Mouse (Mus musculus) midbrain, embryonic 13.5 days (tissue): ENCODE measurements around the gene Htr6. TPM values are rescaled to one million over a fixed set of nuclear protein-coding genes. Genes with fewer than 3 reads are reported as not detected.

Experiments used
- ATAC-seq: fragments of 200-750 bp; cut with Nextera tagmentation; 2 replicates; pipeline ENCODE4 v1.8.0; 2017; ENCODE audit warnings: mild to moderate bottlenecking, moderate TSS enrichment, moderate library complexity
- H3K27ac ChIP-seq: fragments of 300-500 bp; sonication (generic); 2 replicates; pipeline ENCODE4 v1.5.1; 2015; ENCODE audit warnings: inconsistent platforms, mild to moderate bottlenecking, moderate library complexity
- H3K27me3 ChIP-seq: fragments of 300-500 bp; sonication (generic); 2 replicates; pipeline ENCODE4 v1.6.1; 2015; ENCODE audit warnings: mild to moderate bottlenecking, inconsistent platforms
- H3K36me3 ChIP-seq: fragments of 300-500 bp; sonication (generic); 2 replicates; pipeline ENCODE4 v1.6.1; 2015; ENCODE audit warnings: mild to moderate bottlenecking, inconsistent platforms
- H3K4me1 ChIP-seq: fragments of 300-500 bp; sonication (generic); replicated peaks from 2 replicates; pipeline ENCODE4 v1.6.1; 2015; ENCODE audit warnings: inconsistent platforms
- H3K4me2 ChIP-seq: fragments of 300-500 bp; sonication (generic); replicated peaks from 2 replicates; pipeline ENCODE4 v1.6.1; 2015; ENCODE audit warnings: moderate library complexity, mild to moderate bottlenecking, inconsistent platforms
- H3K4me3 ChIP-seq: fragments of 300-500 bp; sonication (generic); replicated peaks from 2 replicates; pipeline ENCODE4 v1.5.1; 2015; ENCODE audit warnings: mild to moderate bottlenecking, inconsistent platforms
- H3K9ac ChIP-seq: fragments of 300-500 bp; sonication (generic); replicated peaks from 2 replicates; pipeline ENCODE4 v1.6.1; 2015; ENCODE audit warnings: mild to moderate bottlenecking, inconsistent platforms
- H3K9me3 ChIP-seq: fragments of 300-500 bp; sonication (generic); 2 replicates; pipeline ENCODE4 v1.6.1; 2016; ENCODE audit warnings: mild to moderate bottlenecking, inconsistent platforms
- WGBS: fragments of 180-500 bp; shearing (Covaris S2); methylation state at CpG from one replicate; pipeline ENCODE4 v1.1.7; 2015; 5-methylcytosine and 5-hydroxymethylcytosine counted together
- polyA plus RNA-seq: library from polyadenylated mRNA; unstranded; fragments of >200 nt; fragmentation: Nextera tagmentation; extraction: Ambion mirVana; gene quantifications from 2 replicates; pipeline ENCODE4 v1.2.1, GENCODE M21; 2015

Gene Htr6
- polyA plus RNA-seq, 1 experiment from 2014 or later, result 0.11 TPM

GRCm38 (mm10) chr4:139058029-139058428 lies 17.3 kb downstream of the Htr6 start:
- H3K4me3 ChIP-seq, result no peak overlapping the region
- ATAC-seq, result no peak
- peaks cover 19% of the 10 kb centered on the region; the same call in 1 of the 2 replicates for H3K27me3 ChIP-seq
- H3K4me2 ChIP-seq, result no peak overlapping the region
- H3K4me1 ChIP-seq, result peaks cover 8% of the 10 kb centered on the region
- 90% methylated on average over 5 of the region's 5 CpGs for WGBS
- H3K36me3 ChIP-seq, result no peaks in the 10 kb centered on the region
- H3K9me3 ChIP-seq, result no peaks in the 10 kb centered on the region
- H3K9ac ChIP-seq, result no peak overlapping the region
- no peak overlapping the region for H3K27ac ChIP-seq

GRCm38 (mm10) chr4:139057291-139057690 lies 18.1 kb downstream of the Htr6 start:
- Histone ChIP-seq H3K9ac (no peak overlapping the region), H3K9me3 (no peaks in the 10 kb centered on the region), H3K27me3 (peaks cover 19% of the 10 kb centered on the region; the same call in 1 of the 2 replicates), H3K4me1 (peaks cover 8% of the 10 kb centered on the region), H3K4me3 (no peak overlapping the region), H3K4me2 (no peak overlapping the region), H3K36me3 (no peaks in the 10 kb centered on the region), H3K27ac (no peak overlapping the region)
- no peak for ATAC-seq
- 69% methylated on average over 5 of the region's 5 CpGs for WGBS

GRCm38 (mm10) chr4:139055744-139056143 lies 19.6 kb downstream of the Htr6 start:
- Histone ChIP-seq H3K4me3 (no peak overlapping the region), H3K4me2 (no peak overlapping the region), H3K27ac (peak overlapping the region; percentile 19; the same call in 1 of the 2 replicates), H3K36me3 (no peaks in the 10 kb centered on the region), H3K9ac (no peak overlapping the region), H3K27me3 (peaks cover 19% of the 10 kb centered on the region; the same call in 1 of the 2 replicates), H3K4me1 (peaks cover 8% of the 10 kb centered on the region), H3K9me3 (no peaks in the 10 kb centered on the region)
- WGBS, result 74% methylated on average over 3 of the region's 3 CpGs
- no peak for ATAC-seq

- Histone ChIP-seq H3K27ac (peak overlapping the region; percentile 19; the same call in 1 of the 2 replicates), H3K27me3 (peaks cover 19% of the 10 kb centered on the region; the same call in 1 of the 2 replicates), H3K4me1 (peaks cover 8% of the 10 kb centered on the region), H3K36me3 (no peaks in the 10 kb centered on the region), H3K9me3 (no peaks in the 10 kb centered on the region), H3K4me2 (no peak overlapping the region), H3K9ac (no peak overlapping the region), H3K4me3 (no peak overlapping the region)
- WGBS, result 80% methylated on average over 4 of the region's 4 CpGs
- no peak for ATAC-seq
Measured at GRCm38 (mm10) chr4:139055336-139055735, 20.0 kb downstream of the Htr6 start.

GRCm38 (mm10) chr4:139054300-139054923 lies 21.0 kb downstream of the Htr6 start:
- H3K4me2 ChIP-seq, result no peak overlapping the region
- H3K4me3 ChIP-seq, result no peak overlapping the region
- ATAC-seq, result peak; percentile 76
- H3K36me3 ChIP-seq, result no peaks in the 10 kb centered on the region
- peaks cover 12% of the 10 kb centered on the region; the same call in 1 of the 2 replicates for H3K27me3 ChIP-seq
- no peak overlapping the region for H3K9ac ChIP-seq
- H3K4me1 ChIP-seq, result peaks cover 8% of the 10 kb centered on the region
- no peaks in the 10 kb centered on the region for H3K9me3 ChIP-seq
- WGBS, result 47% methylated on average over 9 of the region's 9 CpGs
- no peak overlapping the region; the same call in 1 of the 2 replicates for H3K27ac ChIP-seq

- H3K4me2 ChIP-seq, result no peak overlapping the region
- H3K9me3 ChIP-seq, result no peaks in the 10 kb centered on the region
- no peaks in the 10 kb centered on the region for H3K36me3 ChIP-seq
- H3K4me3 ChIP-seq, result no peak overlapping the region
- no peak overlapping the region for H3K27ac ChIP-seq
- peaks cover 10% of the 10 kb centered on the region; the same call in 1 of the 2 replicates for H3K27me3 ChIP-seq
- WGBS, result 61% methylated on average over 5 of the region's 5 CpGs
- H3K9ac ChIP-seq, result no peak overlapping the region
- H3K4me1 ChIP-seq, result peaks cover 8% of the 10 kb centered on the region
- no peak for ATAC-seq
Measured at GRCm38 (mm10) chr4:139053391-139053790, 22.0 kb downstream of the Htr6 start.

- H3K4me1 ChIP-seq, result peaks cover 8% of the 10 kb centered on the region
- H3K4me2 ChIP-seq, result no peak overlapping the region
- no peak overlapping the region for H3K27ac ChIP-seq
- H3K4me3 ChIP-seq, result no peak overlapping the region
- H3K27me3 ChIP-seq, result peaks cover 4% of the 10 kb centered on the region; the same call in 1 of the 2 replicates
- no peaks in the 10 kb centered on the region for H3K9me3 ChIP-seq
- H3K9ac ChIP-seq, result no peak overlapping the region
- 87% methylated on average over 7 of the region's 7 CpGs for WGBS
- ATAC-seq, result no peak
- no peaks in the 10 kb centered on the region for H3K36me3 ChIP-seq
Measured at GRCm38 (mm10) chr4:139052796-139053195, 22.6 kb downstream of the Htr6 start.

- peaks cover 4% of the 10 kb centered on the region for H3K4me1 ChIP-seq
- peaks cover 5% of the 10 kb centered on the region; the same call in 1 of the 2 replicates for H3K9me3 ChIP-seq
- H3K4me3 ChIP-seq, result no peak overlapping the region
- no peaks in the 10 kb centered on the region for H3K27me3 ChIP-seq
- no peak for ATAC-seq
- H3K27ac ChIP-seq, result no peak overlapping the region
- no peaks in the 10 kb centered on the region for H3K36me3 ChIP-seq
- no peak overlapping the region for H3K4me2 ChIP-seq
- WGBS, result 75% methylated on average over 6 of the region's 6 CpGs
- no peak overlapping the region for H3K9ac ChIP-seq
Measured at GRCm38 (mm10) chr4:139048518-139048917, 26.9 kb downstream of the Htr6 start.

GRCm38 (mm10) chr4:139046354-139046753 lies 29.0 kb downstream of the Htr6 start:
- Histone ChIP-seq H3K36me3 (no peaks in the 10 kb centered on the region), H3K27me3 (no peaks in the 10 kb centered on the region), H3K4me2 (no peak overlapping the region), H3K27ac (no peak overlapping the region), H3K4me3 (no peak overlapping the region), H3K9ac (no peak overlapping the region), H3K9me3 (peaks cover 5% of the 10 kb centered on the region; the same call in 1 of the 2 replicates), H3K4me1 (peaks cover 4% of the 10 kb centered on the region; the same call in 1 of the 2 replicates)
- no peak for ATAC-seq
- 68% methylated on average over 5 of the region's 5 CpGs for WGBS

- Histone ChIP-seq H3K4me1 (peaks cover 21% of the 10 kb centered on the region), H3K4me3 (no peak overlapping the region), H3K27ac (no peak overlapping the region), H3K36me3 (no peaks in the 10 kb centered on the region), H3K4me2 (no peak overlapping the region), H3K27me3 (no peaks in the 10 kb centered on the region), H3K9ac (no peak overlapping the region), H3K9me3 (peaks cover 5% of the 10 kb centered on the region; the same call in 1 of the 2 replicates)
- no peak for ATAC-seq
- WGBS, result 87% methylated on average over 5 of the region's 5 CpGs
Measured at GRCm38 (mm10) chr4:139044566-139044965, 30.8 kb downstream of the Htr6 start.

- 87% methylated on average over 2 of the region's 2 CpGs for WGBS
Measured at GRCm38 (mm10) chr4:139043600-139043999, 31.8 kb downstream of the Htr6 start.

GRCm38 (mm10) chr4:139042611-139043010 lies 32.8 kb downstream of the Htr6 start:
- no peak for ATAC-seq
- 81% methylated on average over 5 of the region's 5 CpGs for WGBS
- no peak overlapping the region for H3K9ac ChIP-seq
- peaks cover 5% of the 10 kb centered on the region; the same call in 1 of the 2 replicates for H3K9me3 ChIP-seq
- H3K27me3 ChIP-seq, result no peaks in the 10 kb centered on the region
- peaks cover 41% of the 10 kb centered on the region for H3K4me1 ChIP-seq
- H3K36me3 ChIP-seq, result no peaks in the 10 kb centered on the region
- H3K4me2 ChIP-seq, result no peak overlapping the region
- no peak overlapping the region for H3K4me3 ChIP-seq
- no peak overlapping the region for H3K27ac ChIP-seq

More at GRCm38 (mm10) chr4:139043600-139043999, 31.8 kb downstream of the Htr6 start:
- no peak for ATAC-seq
- Histone ChIP-seq H3K9me3 (peaks cover 5% of the 10 kb centered on the region; the same call in 1 of the 2 replicates), H3K27me3 (no peaks in the 10 kb centered on the region), H3K36me3 (no peaks in the 10 kb centered on the region), H3K27ac (no peak overlapping the region), H3K4me1 (peaks cover 31% of the 10 kb centered on the region), H3K4me3 (no peak overlapping the region), H3K9ac (no peak overlapping the region), H3K4me2 (no peak overlapping the region)
